Mouse (Mus musculus) forebrain, embryonic 11.5 days (tissue): ENCODE results near the gene Pde4d. TPM values are rescaled to one million over a fixed set of nuclear protein-coding genes. Genes with fewer than 3 reads are reported as not detected.

Experiments
- ATAC-seq: fragments of 200-750 bp; cut with Nextera tagmentation; replicated peaks from 2 replicates; pipeline ENCODE4 v1.8.0; 2017; ENCODE audit warnings: moderate TSS enrichment; ENCODE audit not compliant: low FRiP score
- DNase-seq: peaks from one replicate; pipeline ENCODE4 v3.0.0-alpha.2; 2017; ENCODE audit warnings: low spot score
- H3K27ac ChIP-seq: fragments of 300-500 bp; sonication (generic); 2 replicates; pipeline ENCODE4 v1.5.1; 2014; ENCODE audit warnings: low read depth, low read length
- H3K27me3 ChIP-seq: fragments of 300-500 bp; sonication (generic); 2 replicates; pipeline ENCODE4 v1.6.1; 2014; ENCODE audit warnings: mild to moderate bottlenecking, low read length, mixed read lengths; ENCODE audit not compliant: control insufficient read depth, insufficient read depth
- H3K36me3 ChIP-seq: fragments of 300-500 bp; sonication (generic); 2 replicates; pipeline ENCODE4 v1.6.1; 2014; ENCODE audit warnings: mild to moderate bottlenecking, low read length, moderate library complexity, mixed read lengths; ENCODE audit not compliant: control insufficient read depth, insufficient read depth
- H3K4me1 ChIP-seq: fragments of 300-500 bp; sonication (generic); replicated peaks from 2 replicates; pipeline ENCODE4 v1.6.1; 2014; ENCODE audit warnings: low read length, mixed read lengths; ENCODE audit not compliant: control insufficient read depth, insufficient read depth
- H3K4me2 ChIP-seq: fragments of 300-500 bp; sonication (generic); 2 replicates; pipeline ENCODE4 v1.6.1; 2014; ENCODE audit warnings: low read depth, mild to moderate bottlenecking, low read length, moderate library complexity, mixed read lengths; ENCODE audit not compliant: severe bottlenecking
- H3K4me3 ChIP-seq: fragments of 300-500 bp; sonication (generic); 2 replicates; pipeline ENCODE4 v1.5.1; 2014; ENCODE audit warnings: low read depth, low read length
- H3K9ac ChIP-seq: fragments of 300-500 bp; sonication (generic); 2 replicates; pipeline ENCODE4 v1.6.1; 2014; ENCODE audit warnings: low read length
- H3K9me3 ChIP-seq: fragments of 300-500 bp; sonication (generic); 2 replicates; pipeline ENCODE4 v1.6.1; 2016; ENCODE audit warnings: low read length, mixed read lengths; ENCODE audit not compliant: control insufficient read depth
- WGBS: fragments of 180-500 bp; shearing (Covaris S2); extraction: QIAGEN DNeasy Blood & Tissue Kit; methylation state at CpG from one replicate; pipeline ENCODE4 v1.1.7; 2014; 5-methylcytosine and 5-hydroxymethylcytosine counted together
- microRNA counts: library from miRNA; unstranded; fragments of <30 nt; microRNA quantifications from one replicate; lab custom pipeline; 2015
- microRNA-seq: library from miRNA; unstranded; fragments of <30 nt; microRNA quantifications from one replicate; pipeline ENCODE4, GENCODE M21; 2016; ENCODE audit not compliant: insufficient number of aligned reads
- polyA plus RNA-seq: library from polyadenylated mRNA; unstranded; fragments of >200 nt; fragmentation: Nextera tagmentation; extraction: Ambion mirVana; gene quantifications from 2 replicates; pipeline ENCODE4 v1.2.1, GENCODE M21; 2014

Pde4d gene
- polyA plus RNA-seq, 1 experiment from 2014 or later, result 11.9 TPM

- ATAC-seq (no peak), DNase-seq (no peak)
- H3K9me3 ChIP-seq, result no peaks in the 10 kb centered on the region
- H3K36me3 ChIP-seq, result no peaks in the 10 kb centered on the region
- H3K27ac ChIP-seq, result no peak overlapping the region
- H3K4me3 ChIP-seq, result no peak overlapping the region
- WGBS, result 88% methylated on average over 3 of the region's 3 CpGs
- no peak overlapping the region for H3K4me2 ChIP-seq
- H3K4me1 ChIP-seq, result no peaks in the 10 kb centered on the region
- no peak overlapping the region for H3K9ac ChIP-seq
- H3K27me3 ChIP-seq, result no peaks in the 10 kb centered on the region
These were observed 1552.3 kb downstream of the Pde4d start for GRCm38 (mm10) chr13:110002081-110002480.

MicroRNAs encoded within 50 kb of the gene (microRNA counts, 519-probe panel; counts per million panel counts)
- microRNA mmu-miR-1904 (lab: Ali Mortazavi, UCI) (31.2 counts per million), microRNA mmu-miR-582-3p (lab: Ali Mortazavi, UCI) (31.2 counts per million), microRNA mmu-miR-582-5p (lab: Ali Mortazavi, UCI) (31.2 counts per million)

Small RNA genes lying within 50 kb of the gene (microRNA-seq; reads per million reads assigned to microRNA genes)
- gene Mir1904 (not detected), gene Mir582 (25.2 reads per million, percentile 17 among the genes with 10 or more reads in this experiment)

Other genes with a start within 250 kb of the Pde4d start
- 1.1 and 1.4 TPM in 2 replicates for gene Elovl7, start 235.5 kb upstream of the Pde4d start, polyA plus RNA-seq
- 21.7 and 26.1 TPM in 2 replicates for gene Depdc1b, start 133.6 kb upstream of the Pde4d start, polyA plus RNA-seq